Mouse (Mus musculus) layer of hippocampus, adult 6 months (tissue): ENCODE results near the gene Fam185a. TPM values are rescaled to one million over a fixed set of nuclear protein-coding genes. Genes with fewer than 3 reads are reported as not detected.

Experiments
- long read RNA-seq, 2 experiments: library from polyadenylated mRNA; unstranded; transcript quantifications; one replicate each; pipeline ENCODE4 v2.0.0; 2019 to 2020
- polyA plus RNA-seq: library from polyadenylated mRNA; unstranded; fragments of <200 nt; fragmentation: Nextera tagmentation; gene quantifications from 2 replicates; pipeline ENCODE4 v1.2.3, GENCODE M21; 2021

Gene Fam185a
- polyA plus RNA-seq: 8.0 and 8.2 TPM in 2 replicates
- long read RNA-seq, experiment 1, transcript Fam185a-201 (8 exons, 3,027 nt): major isoform, 17 of 33 reads
- long read RNA-seq, experiment 1, partial matches to known transcripts: 7 of 33 reads
- long read RNA-seq, experiment 1, other reads (novel, unspliced or antisense): 9 of 33 reads
- long read RNA-seq, experiment 2, transcript Fam185a-201 (8 exons, 3,027 nt): major isoform, 75 of 100 reads
- long read RNA-seq, experiment 2, partial matches to known transcripts: 8 of 100 reads
- long read RNA-seq, experiment 2, other reads (novel, unspliced or antisense): 16 of 100 reads

GRCm38 (mm10) chr5:21424614-21425602, at the start of gene Fam185a, which contains the start of gene Ccdc146:
TSS of gene Fam185a (plus strand) at chr5:21424958.
TSS of gene Ccdc146 (minus strand) at chr5:21424677.

Other genes starting within 250 kb of the Fam185a start
- 2.5 and 3.8 TPM in 2 replicates for gene Gsap, start 238.7 kb upstream of the Fam185a start, polyA plus RNA-seq
- gene Fgl2, start 52.3 kb upstream of the Fam185a start, polyA plus RNA-seq: 0.43 and 0.60 TPM in 2 replicates
- 0.67 and 1.2 TPM in 2 replicates for gene Ccdc146, start 281 bp upstream of the Fam185a start, polyA plus RNA-seq
- 0.34 and 0.44 TPM in 2 replicates for gene Lrrc17, start 118.6 kb downstream of the Fam185a start, polyA plus RNA-seq
- 0.15 and 0.19 TPM in 2 replicates for gene Fbxl13, start 220.7 kb downstream of the Fam185a start, polyA plus RNA-seq
- 19.5 and 20.2 TPM in 2 replicates for gene Armc10, start 220.9 kb downstream of the Fam185a start, polyA plus RNA-seq